Comparison of ENCODE assay signal across 10 mouse cellular contexts in genomic region chr4:140532270-140532669, GRCm38 (mm10).
A peak's percentile ranks its signal among the peaks of the same experiment; 100 is the strongest.
DNase-seq lines count a peak whose midpoint lies in the region; ATAC-seq and TF ChIP-seq lines count a peak whose summit lies in the region.
"Had no signal": no experiment of that assay in that cellular context is flagged by ENCODE, and none has a peak within 500 bp of the region (broad histone marks: within the 10 kb centered on the region; RNA-seq: fewer than 3 reads in every experiment).

No protein-coding gene starts in this region.

- TF ChIP-seq EP300 in liver, postnatal 0 days (IDR thresholded peaks at IDR 0.05; ENCODE audit: low read depth), result no peak

- intact Hi-C loops in gastrocnemius, adult 2 months (cut with DNase I), result no loop called here

- no peak overlapping the region for H3K4me2 ChIP-seq in liver, postnatal 0 days (ENCODE audit: low read depth, low read length)
- no peak overlapping the region for H3K4me2 ChIP-seq in liver, embryonic 11.5 days
- no peak overlapping the region for H3K4me2 ChIP-seq in hindbrain, embryonic 13.5 days
- no peak overlapping the region for H3K4me2 ChIP-seq in neural tube, embryonic 15.5 days
- H3K4me2 ChIP-seq: limb, embryonic 15.5 days had no signal

- no peaks in the 10 kb centered on the region for H3K9me3 ChIP-seq in liver, postnatal 0 days (ENCODE audit: low read length)
- H3K9me3 ChIP-seq in liver, embryonic 11.5 days (ENCODE audit: control insufficient read depth, low read length), result no peaks in the 10 kb centered on the region
- no peaks in the 10 kb centered on the region for H3K9me3 ChIP-seq in hindbrain, embryonic 13.5 days
- H3K9me3 ChIP-seq in neural tube, embryonic 15.5 days (replicated peaks), result no peaks in the 10 kb centered on the region
- H3K9me3 ChIP-seq: limb, embryonic 15.5 days; megakaryocyte, embryonic 14.5 days had no signal

- no peaks in the 10 kb centered on the region for H3K27me3 ChIP-seq in liver, postnatal 0 days (ENCODE audit: insufficient read depth, low read length)
- no peaks in the 10 kb centered on the region for H3K27me3 ChIP-seq in liver, embryonic 11.5 days (replicated peaks; ENCODE audit: control insufficient read depth, insufficient read depth, low read length)
- H3K27me3 ChIP-seq in hindbrain, embryonic 13.5 days, result no peaks in the 10 kb centered on the region
- H3K27me3 ChIP-seq in neural tube, embryonic 15.5 days (replicated peaks), result no peaks in the 10 kb centered on the region
- H3K27me3 ChIP-seq: limb, embryonic 15.5 days had no signal

- no peak overlapping the region for H3K9ac ChIP-seq in liver, postnatal 0 days (replicated peaks)
- no peak overlapping the region for H3K9ac ChIP-seq in liver, embryonic 11.5 days (ENCODE audit: low read depth, low read length)
- peak overlapping the region; percentile 46 for H3K9ac ChIP-seq in hindbrain, embryonic 13.5 days
- no peak overlapping the region for H3K9ac ChIP-seq in neural tube, embryonic 15.5 days (replicated peaks)
- H3K9ac ChIP-seq: limb, embryonic 15.5 days had no signal

- 60% methylated on average over 15 of the region's 15 CpGs for WGBS in liver, postnatal 0 days (ENCODE audit: insufficient replicate concordance)
- WGBS in liver, embryonic 11.5 days, result 55% methylated on average over 15 of the region's 15 CpGs
- 26% methylated on average over 15 of the region's 15 CpGs for WGBS in hindbrain, embryonic 13.5 days
- 25% methylated on average over 15 of the region's 15 CpGs for WGBS in neural tube, embryonic 15.5 days

- no peaks in the 10 kb centered on the region for H3K4me1 ChIP-seq in liver, postnatal 0 days (ENCODE audit: insufficient read depth)
- H3K4me1 ChIP-seq in liver, embryonic 11.5 days (replicated peaks; ENCODE audit: control insufficient read depth, insufficient read depth, low read length), result no peaks in the 10 kb centered on the region
- H3K4me1 ChIP-seq in hindbrain, embryonic 13.5 days (replicated peaks), result peaks cover 56% of the 10 kb centered on the region
- H3K4me1 ChIP-seq in neural tube, embryonic 15.5 days, result peaks cover 38% of the 10 kb centered on the region

- TF ChIP-seq CTCF in liver, postnatal 0 days (IDR thresholded peaks at IDR 0.05; ENCODE audit: low read depth), result no peak
- TF ChIP-seq CTCF in gastrocnemius, adult 2 months (IDR thresholded peaks at IDR 0.05), result no peak

- DNase-seq in liver, postnatal 0 days, result peak; percentile 51
- no peak for DNase-seq in liver, embryonic 11.5 days (ENCODE audit: low spot score)
- DNase-seq in kidney, postnatal 25 days, result peak; percentile 23 to 69
- no peak for DNase-seq in gastrocnemius, adult 2 months

- no peaks in the 10 kb centered on the region; the same call in none of the 2 replicates for H3K36me3 ChIP-seq in liver, postnatal 0 days (replicated peaks; ENCODE audit: insufficient read depth, low read length)
- no peaks in the 10 kb centered on the region; the same call in 1 of the 2 replicates for H3K36me3 ChIP-seq in liver, embryonic 11.5 days (ENCODE audit: control insufficient read depth, insufficient read depth, low read length)
- peaks cover 43% of the 10 kb centered on the region for H3K36me3 ChIP-seq in hindbrain, embryonic 13.5 days
- H3K36me3 ChIP-seq in neural tube, embryonic 15.5 days, result peaks cover 25% of the 10 kb centered on the region

- H3K4me3 ChIP-seq in liver, postnatal 0 days (ENCODE audit: low read depth, low read length), result no peak overlapping the region
- no peak overlapping the region for H3K4me3 ChIP-seq in liver, embryonic 11.5 days (ENCODE audit: low read depth, low read length)
- no peak overlapping the region for H3K4me3 ChIP-seq in hindbrain, embryonic 13.5 days
- no peak overlapping the region for H3K4me3 ChIP-seq in neural tube, embryonic 15.5 days (replicated peaks)
- H3K4me3 ChIP-seq in gastrocnemius, adult 2 months, result no peak overlapping the region
- H3K4me3 ChIP-seq: limb, embryonic 15.5 days; megakaryocyte, embryonic 14.5 days had no signal

- H3K27ac ChIP-seq in liver, postnatal 0 days (ENCODE audit: low read depth), result peak overlapping the region; percentile 48; the same call in 1 of the 2 replicates
- H3K27ac ChIP-seq in liver, embryonic 11.5 days (ENCODE audit: low read depth, low read length), result no peak overlapping the region
- H3K27ac ChIP-seq in hindbrain, embryonic 13.5 days, result peak overlapping the region; percentile 75
- peak overlapping the region; percentile 60 for H3K27ac ChIP-seq in neural tube, embryonic 15.5 days (replicated peaks)
- H3K27ac ChIP-seq in gastrocnemius, adult 2 months, result no peak overlapping the region
- H3K27ac ChIP-seq: limb, embryonic 15.5 days; stomach, postnatal 0 days had no signal

- ATAC-seq in liver, postnatal 0 days, result peak; percentile 68
- ATAC-seq in liver, embryonic 11.5 days (replicated peaks; ENCODE audit: low FRiP score), result no peak
- no peak for ATAC-seq in hindbrain, embryonic 13.5 days (ENCODE audit: low FRiP score)
- ATAC-seq in neural tube, embryonic 15.5 days (ENCODE audit: low FRiP score), result no peak
- no peak for ATAC-seq in erythroid progenitor cell, adult 5-6 weeks (replicated peaks; ENCODE audit: low FRiP score, poor library complexity, severe bottlenecking)

Comparison
In these comparisons a context has a peak if more than half of its experiments do, and no peak if none do; other contexts are left out.
1. DNase-seq: peak in liver, postnatal 0 days (single experiment) and kidney, postnatal 25 days (2 of 2); none in liver, embryonic 11.5 days (single experiment) and gastrocnemius, adult 2 months (single experiment).
2. H3K27ac ChIP-seq: peak in liver, postnatal 0 days (single experiment), hindbrain, embryonic 13.5 days (single experiment) and neural tube, embryonic 15.5 days (single experiment); none in liver, embryonic 11.5 days (single experiment) and gastrocnemius, adult 2 months (single experiment).